Mouse (Mus musculus): ENCODE measurements around the gene Parvb. TPM values are rescaled to one million over a fixed set of nuclear protein-coding genes. Genes with fewer than 3 reads are reported as not detected.

The Parvb gene
- total and polyA plus RNA-seq, 3 experiments, result 4.8 to 58.0 TPM; not detected in 1

- DNase-seq (ENCODE audit: low read depth, low spot score), result no peak
- Histone ChIP-seq H3K4me1 (ENCODE audit: control insufficient read depth in 1 of 2, insufficient read depth in 2 of 2, low read length in 2 of 2) (peaks cover 2 to 13% of the 10 kb centered on the region in 2 experiments; a peak in 3 of 4 replicates), H3K27me3 (ENCODE audit: control insufficient read depth in 1 of 2, insufficient read depth in 2 of 2, low read length in 2 of 2) (no peaks in the 10 kb centered on the region), H3K79me2 (ENCODE audit: control insufficient read depth, insufficient read depth, low read length, poor library complexity) (peaks cover 20% of the 10 kb centered on the region), H3K9me3 (replicated peaks; ENCODE audit: insufficient read depth, low read length) (no peaks in the 10 kb centered on the region), H3K4me3 (ENCODE audit: control insufficient read depth in 1 of 2, insufficient read depth in 1 of 2, low read depth in 2 of 2, low read length in 2 of 2) (no peak overlapping the region), H3K36me3 (ENCODE audit: control insufficient read depth in 1 of 2, insufficient read depth in 2 of 2, low read length in 2 of 2) (peaks cover 5 to 14% of the 10 kb centered on the region in 2 experiments; a peak in 3 of 4 replicates), H3K9ac (ENCODE audit: control insufficient read depth, low read depth, low read length, poor library complexity, severe bottlenecking) (no peak overlapping the region), H3K27ac (ENCODE audit: control insufficient read depth, low read depth, low read length) (no peak overlapping the region)
- TF ChIP-seq USF2 (IDR thresholded peaks at IDR 0.05; ENCODE audit: borderline replicate concordance in 1 of 2, insufficient read depth in 1 of 2, low read depth in 1 of 2, low read length in 2 of 2) (no peak), ZMIZ1 (IDR thresholded peaks at IDR 0.05; ENCODE audit: low read depth, low read length) (no peak), ELF1 (IDR thresholded peaks at IDR 0.05; ENCODE audit: low read depth, low read length) (no peak), KAT2A (conservative IDR thresholded peaks at IDR 0.05; ENCODE audit: low read depth, low read length) (no peak), CHD2 (IDR thresholded peaks at IDR 0.05; ENCODE audit: low read length) (no peak), RCOR1 (IDR thresholded peaks at IDR 0.05; ENCODE audit: low read depth, low read length) (no peak), MAFK (IDR thresholded peaks at IDR 0.05; ENCODE audit: borderline replicate concordance, low read depth, low read length) (no peak), SIN3A (IDR thresholded peaks at IDR 0.05; ENCODE audit: low read length) (no peak)
Observed at GRCm38 (mm10) chr15:84328870-84329269, 97.0 kb downstream of the Parvb start.

- no peak overlapping the region for H3K27ac ChIP-seq (ENCODE audit: control insufficient read depth, low read depth, low read length)
- H3K4me1 ChIP-seq (ENCODE audit: control insufficient read depth in 1 of 2, insufficient read depth in 2 of 2, low read length in 2 of 2), result peaks cover 2 to 9% of the 10 kb centered on the region in 2 experiments; a peak in 3 of 4 replicates
- no peak overlapping the region for H3K9ac ChIP-seq (ENCODE audit: control insufficient read depth, low read depth, low read length, poor library complexity, severe bottlenecking)
- H3K4me3 ChIP-seq (ENCODE audit: control insufficient read depth in 1 of 2, insufficient read depth in 1 of 2, low read depth in 2 of 2, low read length in 2 of 2), result no peak overlapping the region
- no peaks in the 10 kb centered on the region for H3K9me3 ChIP-seq (replicated peaks; ENCODE audit: insufficient read depth, low read length)
- peaks cover 17% of the 10 kb centered on the region for H3K79me2 ChIP-seq (ENCODE audit: control insufficient read depth, insufficient read depth, low read length, poor library complexity)
- H3K27me3 ChIP-seq (ENCODE audit: control insufficient read depth in 1 of 2, insufficient read depth in 2 of 2, low read length in 2 of 2), result no peaks in the 10 kb centered on the region
- no peak for TF ChIP-seq ETS1 (IDR thresholded peaks at IDR 0.05; ENCODE audit: low read depth, low read length)
- no peak for TF ChIP-seq MYB (IDR thresholded peaks at IDR 0.05; ENCODE audit: low read depth, low read length)
- no peak for TF ChIP-seq USF1 (IDR thresholded peaks at IDR 0.05; ENCODE audit: low read depth, low read length)
- no peak for TF ChIP-seq TAL1 (IDR thresholded peaks at IDR 0.05; ENCODE audit: low read length)
- no peak for TF ChIP-seq MYC (IDR thresholded peaks at IDR 0.05; ENCODE audit: low read depth, low read length)
- no peak for TF ChIP-seq UBTF (IDR thresholded peaks at IDR 0.05; ENCODE audit: borderline replicate concordance, insufficient read depth, low read depth, low read length)
- TF ChIP-seq MAZ (IDR thresholded peaks at IDR 0.05; ENCODE audit: low read depth, low read length), result no peak
- TF ChIP-seq ZC3H11A (IDR thresholded peaks at IDR 0.05; ENCODE audit: low read depth, low read length), result no peak
- TF ChIP-seq ZKSCAN1 (IDR thresholded peaks at IDR 0.05; ENCODE audit: low read depth, low read length), result no peak
- TF ChIP-seq NELFE (IDR thresholded peaks at IDR 0.05; ENCODE audit: low read depth, low read length), result no peak
- TF ChIP-seq MEF2A (IDR thresholded peaks at IDR 0.05; ENCODE audit: extremely low read depth, insufficient replicate concordance, low read depth, low read length, poor library complexity, severe bottlenecking), result no peak
- TF ChIP-seq BHLHE40 (IDR thresholded peaks at IDR 0.05; ENCODE audit: borderline replicate concordance, low read depth, low read length), result no peak
- no peak for DNase-seq (ENCODE audit: low read depth, low spot score)
- peaks cover 8 to 14% of the 10 kb centered on the region in 2 experiments; a peak in 3 of 4 replicates for H3K36me3 ChIP-seq (ENCODE audit: control insufficient read depth in 1 of 2, insufficient read depth in 2 of 2, low read length in 2 of 2)
Observed at GRCm38 (mm10) chr15:84329940-84330339, 98.1 kb downstream of the Parvb start.

Data from MEL (cell line).